Mouse (Mus musculus) olfactory bulb, adult 2 months (tissue): ENCODE results near the gene Tcp11l1.

Source experiments
- CTCF ChIP-seq: fragments of 200-500 bp; IDR thresholded peaks from 2 replicates; pipeline ENCODE4 v1.5.1; 2012; ENCODE audit warnings: low read depth, mild to moderate bottlenecking, low read length, moderate library complexity; ENCODE audit not compliant: insufficient read depth
- POLR2A ChIP-seq: fragments of 200-500 bp; IDR thresholded peaks from 2 replicates; pipeline ENCODE4 v1.6.1; 2012; ENCODE audit warnings: mild to moderate bottlenecking, low read depth, low read length, moderate library complexity; ENCODE audit not compliant: insufficient read depth

DNA sequence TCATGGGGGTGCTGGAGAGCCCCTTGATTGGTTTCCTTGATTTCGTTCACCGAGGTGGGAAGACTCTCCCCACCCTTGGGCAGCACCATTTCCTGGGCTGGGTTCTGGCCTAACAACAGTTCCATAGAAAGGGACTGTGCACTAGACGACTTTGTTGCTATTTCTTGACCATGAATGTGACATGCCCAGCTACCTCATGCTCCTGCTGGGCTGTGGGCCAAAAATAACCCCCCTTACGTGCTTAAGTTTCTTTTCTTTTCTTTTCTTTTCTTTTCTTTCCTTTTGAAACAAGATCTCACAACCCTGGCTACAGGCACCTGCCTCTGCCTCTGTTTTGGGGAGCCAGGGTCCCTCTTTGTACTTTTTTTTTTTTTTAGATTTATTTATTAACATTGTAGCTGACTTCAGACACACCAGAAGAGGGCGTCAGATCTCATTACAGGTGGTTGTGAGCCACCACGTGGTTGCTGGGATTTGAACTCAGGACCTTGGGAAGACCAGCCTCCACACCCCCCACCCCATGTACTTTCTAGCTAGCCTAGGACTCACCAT is 2.1 kb downstream of the Tcp11l1 start:
- TF ChIP-seq CTCF (no peak), POLR2A (no peak)
